Mouse (Mus musculus): ENCODE results near the gene Polr2b. TPM values are rescaled to one million over a fixed set of nuclear protein-coding genes. Genes with fewer than 3 reads are reported as not detected.

Polr2b gene
- polyA plus RNA-seq, 1 experiment from 2014 or later, result 59.8 TPM

DNA sequence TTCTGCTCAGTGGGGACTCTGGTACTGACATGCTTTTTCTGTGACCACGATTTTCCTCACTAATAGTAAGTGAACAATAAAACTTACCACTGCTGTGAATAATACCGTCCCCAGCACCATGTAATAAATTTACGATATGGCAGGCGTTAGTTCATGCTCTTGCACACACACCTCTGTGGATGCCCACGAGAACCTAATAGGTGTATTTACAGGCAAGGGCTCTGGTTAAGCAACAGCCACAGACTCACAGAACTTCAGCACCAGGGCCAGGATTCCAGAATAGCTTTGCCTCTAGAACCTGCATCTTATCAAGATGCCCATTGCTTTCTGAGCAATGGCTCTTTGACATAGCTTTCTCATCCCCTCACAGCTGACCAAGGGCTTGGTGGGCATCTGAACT lies 75.3 kb downstream of the Polr2b start:
- Histone ChIP-seq H3K4me2 (ENCODE audit: low read length) (no peak overlapping the region), H3K36me3 (ENCODE audit: control insufficient read depth, insufficient read depth, low read length) (no peaks in the 10 kb centered on the region), H3K9ac (ENCODE audit: low read length) (no peak overlapping the region), H3K4me3 (ENCODE audit: low read depth, low read length) (no peak overlapping the region), H3K27me3 (replicated peaks; ENCODE audit: control insufficient read depth, insufficient read depth, low read length) (no peaks in the 10 kb centered on the region), H3K27ac (ENCODE audit: low read depth) (no peak overlapping the region), H3K9me3 (ENCODE audit: control insufficient read depth, low read length) (no peaks in the 10 kb centered on the region), H3K4me1 (replicated peaks; ENCODE audit: control insufficient read depth, insufficient read depth, low read length) (peaks cover 4% of the 10 kb centered on the region; the same call in 1 of the 2 replicates)
- no peak for ATAC-seq (replicated peaks; ENCODE audit: low FRiP score, low TSS enrichment, low read depth)
- no peak for DNase-seq (ENCODE audit: low spot score)
- WGBS, result 72% methylated on average over 5 of the region's 5 CpGs

GRCm38 (mm10) chr5:77385900-77386595 lies 76.1 kb downstream of the Polr2b start:
- 57% methylated on average over 6 of the region's 6 CpGs for WGBS
- no peak overlapping the region for H3K27ac ChIP-seq (ENCODE audit: low read depth)
- no peak overlapping the region for H3K9ac ChIP-seq (ENCODE audit: low read length)
- no peak overlapping the region for H3K4me2 ChIP-seq (ENCODE audit: low read length)
- no peaks in the 10 kb centered on the region for H3K27me3 ChIP-seq (replicated peaks; ENCODE audit: control insufficient read depth, insufficient read depth, low read length)
- H3K9me3 ChIP-seq (ENCODE audit: control insufficient read depth, low read length), result no peaks in the 10 kb centered on the region
- no peaks in the 10 kb centered on the region for H3K36me3 ChIP-seq (ENCODE audit: control insufficient read depth, insufficient read depth, low read length)
- DNase-seq (ENCODE audit: low spot score) (no peak), ATAC-seq (replicated peaks; ENCODE audit: low FRiP score, low TSS enrichment, low read depth) (no peak)
- H3K4me1 ChIP-seq (replicated peaks; ENCODE audit: control insufficient read depth, insufficient read depth, low read length), result peaks cover 4% of the 10 kb centered on the region; the same call in 1 of the 2 replicates
- H3K4me3 ChIP-seq (ENCODE audit: low read depth, low read length), result no peak overlapping the region

- no peak overlapping the region for H3K9ac ChIP-seq (ENCODE audit: low read length)
- DNase-seq (ENCODE audit: low spot score) (no peak), ATAC-seq (replicated peaks; ENCODE audit: low FRiP score, low TSS enrichment, low read depth) (no peak)
- no peak overlapping the region for H3K4me3 ChIP-seq (ENCODE audit: low read depth, low read length)
- H3K36me3 ChIP-seq (ENCODE audit: control insufficient read depth, insufficient read depth, low read length), result no peaks in the 10 kb centered on the region
- H3K4me1 ChIP-seq (replicated peaks; ENCODE audit: control insufficient read depth, insufficient read depth, low read length), result peaks cover 4% of the 10 kb centered on the region; the same call in 1 of the 2 replicates
- no peaks in the 10 kb centered on the region for H3K27me3 ChIP-seq (replicated peaks; ENCODE audit: control insufficient read depth, insufficient read depth, low read length)
- WGBS, result 67% methylated on average over 10 of the region's 10 CpGs
- no peak overlapping the region for H3K4me2 ChIP-seq (ENCODE audit: low read length)
- H3K27ac ChIP-seq (ENCODE audit: low read depth), result no peak overlapping the region
- no peaks in the 10 kb centered on the region for H3K9me3 ChIP-seq (ENCODE audit: control insufficient read depth, low read length)
These were observed 76.9 kb downstream of the Polr2b start for GRCm38 (mm10) chr5:77386596-77387413.

GRCm38 (mm10) chr5:77387414-77387704 lies 77.4 kb downstream of the Polr2b start:
- no peaks in the 10 kb centered on the region for H3K36me3 ChIP-seq (ENCODE audit: control insufficient read depth, insufficient read depth, low read length)
- DNase-seq (ENCODE audit: low spot score) (no peak), ATAC-seq (replicated peaks; ENCODE audit: low FRiP score, low TSS enrichment, low read depth) (no peak)
- WGBS, result 72% methylated on average over 8 of the region's 8 CpGs
- no peak overlapping the region for H3K4me2 ChIP-seq (ENCODE audit: low read length)
- H3K27me3 ChIP-seq (replicated peaks; ENCODE audit: control insufficient read depth, insufficient read depth, low read length), result no peaks in the 10 kb centered on the region
- H3K27ac ChIP-seq (ENCODE audit: low read depth), result no peak overlapping the region
- H3K9me3 ChIP-seq (ENCODE audit: control insufficient read depth, low read length), result no peaks in the 10 kb centered on the region
- H3K4me1 ChIP-seq (replicated peaks; ENCODE audit: control insufficient read depth, insufficient read depth, low read length), result peaks cover 4% of the 10 kb centered on the region; the same call in 1 of the 2 replicates
- no peak overlapping the region for H3K9ac ChIP-seq (ENCODE audit: low read length)
- H3K4me3 ChIP-seq (ENCODE audit: low read depth, low read length), result no peak overlapping the region

- H3K36me3 ChIP-seq (ENCODE audit: control insufficient read depth, insufficient read depth, low read length), result no peaks in the 10 kb centered on the region
- no peak overlapping the region for H3K4me3 ChIP-seq (ENCODE audit: low read depth, low read length)
- no peaks in the 10 kb centered on the region for H3K27me3 ChIP-seq (replicated peaks; ENCODE audit: control insufficient read depth, insufficient read depth, low read length)
- no peak overlapping the region for H3K27ac ChIP-seq (ENCODE audit: low read depth)
- no peaks in the 10 kb centered on the region for H3K9me3 ChIP-seq (ENCODE audit: control insufficient read depth, low read length)
- no peak overlapping the region for H3K9ac ChIP-seq (ENCODE audit: low read length)
- ATAC-seq (replicated peaks; ENCODE audit: low FRiP score, low TSS enrichment, low read depth), result no peak
- no peak overlapping the region for H3K4me2 ChIP-seq (ENCODE audit: low read length)
- 85% methylated on average over 6 of the region's 6 CpGs for WGBS
- peaks cover 4% of the 10 kb centered on the region; the same call in 1 of the 2 replicates for H3K4me1 ChIP-seq (replicated peaks; ENCODE audit: control insufficient read depth, insufficient read depth, low read length)
- no peak for DNase-seq (ENCODE audit: low spot score)
These were observed 78.4 kb downstream of the Polr2b start for GRCm38 (mm10) chr5:77388359-77388758.

DNA sequence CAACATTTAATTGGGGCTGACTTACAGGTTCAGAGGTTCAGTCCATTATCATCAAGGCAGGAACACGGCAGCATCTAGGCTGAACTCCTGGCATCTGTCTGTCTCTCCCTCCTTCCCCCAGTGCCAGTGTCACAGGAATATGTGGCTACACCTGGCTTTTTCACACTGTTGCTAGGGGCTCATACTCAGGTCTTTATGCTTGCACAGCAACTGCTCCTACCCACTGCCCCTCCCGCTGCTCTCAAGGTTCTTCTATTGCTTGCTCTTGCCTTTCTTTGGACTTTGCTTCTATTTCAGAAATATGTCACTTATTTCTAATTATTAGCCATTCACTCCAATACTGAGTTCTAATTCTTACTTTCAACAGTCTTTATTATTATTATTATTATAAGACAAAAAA lies 80.3 kb downstream of the Polr2b start:
- no peak for DNase-seq (ENCODE audit: low spot score)
- no peaks in the 10 kb centered on the region for H3K9me3 ChIP-seq (ENCODE audit: control insufficient read depth, low read length)
- 90% methylated on average over 2 of the region's 2 CpGs for WGBS
- no peak overlapping the region for H3K4me3 ChIP-seq (ENCODE audit: low read depth, low read length)
- ATAC-seq (replicated peaks; ENCODE audit: low FRiP score, low TSS enrichment, low read depth), result no peak
- H3K27me3 ChIP-seq (replicated peaks; ENCODE audit: control insufficient read depth, insufficient read depth, low read length), result no peaks in the 10 kb centered on the region
- no peak overlapping the region for H3K27ac ChIP-seq (ENCODE audit: low read depth)
- no peak overlapping the region for H3K9ac ChIP-seq (ENCODE audit: low read length)
- no peaks in the 10 kb centered on the region; the same call in 1 of the 2 replicates for H3K4me1 ChIP-seq (replicated peaks; ENCODE audit: control insufficient read depth, insufficient read depth, low read length)
- H3K4me2 ChIP-seq (ENCODE audit: low read length), result no peak overlapping the region
- H3K36me3 ChIP-seq (ENCODE audit: control insufficient read depth, insufficient read depth, low read length), result no peaks in the 10 kb centered on the region

DNA sequence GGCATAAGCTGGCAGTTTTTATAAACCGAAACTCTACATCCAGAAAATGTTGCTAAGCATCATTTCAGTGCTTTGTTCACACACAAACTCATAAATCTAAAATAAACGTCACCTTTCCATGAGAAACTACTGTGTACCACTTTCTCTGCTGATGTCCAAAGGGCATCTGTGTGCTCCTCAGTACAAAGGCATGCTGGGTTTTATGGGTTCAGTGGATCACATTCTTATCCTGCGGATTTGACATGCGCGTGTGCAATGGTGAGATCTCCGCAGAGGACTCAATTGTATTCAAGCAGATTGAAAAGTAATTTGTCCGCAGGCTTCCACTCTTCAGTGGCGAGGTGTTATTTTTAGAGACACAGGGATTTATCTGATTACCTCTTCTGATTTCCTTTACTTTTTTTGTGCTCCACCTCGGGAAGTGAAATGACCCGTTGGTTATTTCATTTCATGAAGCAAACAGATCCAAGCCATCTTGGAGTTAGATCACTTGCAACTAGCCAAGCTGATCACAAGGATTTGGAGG lies 83.2 kb downstream of the Polr2b start:
- no peaks in the 10 kb centered on the region for H3K9me3 ChIP-seq (ENCODE audit: control insufficient read depth, low read length)
- ATAC-seq (replicated peaks; ENCODE audit: low FRiP score, low TSS enrichment, low read depth), result no peak

DNA sequence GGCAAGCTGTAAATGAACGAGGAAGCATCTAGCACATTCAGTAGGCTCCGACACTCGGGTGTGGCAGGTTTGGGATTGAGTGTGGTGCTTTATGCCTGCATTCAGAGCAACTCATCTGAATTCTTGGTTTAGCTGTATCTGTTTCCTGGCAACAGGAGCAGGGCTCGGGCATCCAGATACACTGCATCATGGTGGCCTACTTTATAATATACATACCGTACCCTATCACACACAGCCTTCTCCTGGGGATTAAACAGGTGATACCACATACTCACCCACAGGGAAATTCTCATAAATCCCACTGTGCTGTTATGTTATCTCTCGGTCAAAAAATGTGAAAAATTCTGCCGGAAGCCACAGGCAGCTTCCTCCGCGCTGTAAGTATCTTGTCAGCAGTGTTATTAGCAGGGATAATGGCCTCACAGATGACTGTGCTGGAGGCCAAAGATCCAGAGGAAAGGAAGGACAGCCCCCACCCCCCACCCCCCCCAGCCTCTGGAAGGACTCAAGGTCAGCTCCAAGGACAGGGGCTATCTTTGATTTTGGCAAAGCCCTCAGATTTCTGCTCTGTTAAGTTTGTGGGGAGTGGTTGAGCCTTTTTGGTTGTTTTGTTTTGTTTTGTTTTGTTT lies 84.2 kb downstream of the Polr2b start:
- H3K9me3 ChIP-seq (ENCODE audit: control insufficient read depth, low read length), result no peaks in the 10 kb centered on the region
- no peak overlapping the region for H3K9ac ChIP-seq (ENCODE audit: low read length)
- DNase-seq (ENCODE audit: low spot score), result no peak
- H3K27me3 ChIP-seq (replicated peaks; ENCODE audit: control insufficient read depth, insufficient read depth, low read length), result no peaks in the 10 kb centered on the region
- no peak overlapping the region for H3K4me2 ChIP-seq (ENCODE audit: low read length)
- H3K4me3 ChIP-seq (ENCODE audit: low read depth, low read length), result no peak overlapping the region
- ATAC-seq (replicated peaks; ENCODE audit: low FRiP score, low TSS enrichment, low read depth), result no peak
- no peaks in the 10 kb centered on the region for H3K36me3 ChIP-seq (ENCODE audit: control insufficient read depth, insufficient read depth, low read length)
- 66% methylated on average over 9 of the region's 9 CpGs for WGBS
- 0 out of 2 replicates have a peak, but pooled peaks cover 2% of the 10 kb centered on the region for H3K4me1 ChIP-seq (replicated peaks; ENCODE audit: control insufficient read depth, insufficient read depth, low read length)
- H3K27ac ChIP-seq (ENCODE audit: low read depth), result no peak overlapping the region

More for the DNA sequence above, 83.2 kb downstream of the Polr2b start:
- no peaks in the 10 kb centered on the region for H3K27me3 ChIP-seq (replicated peaks; ENCODE audit: control insufficient read depth, insufficient read depth, low read length)
- H3K36me3 ChIP-seq (ENCODE audit: control insufficient read depth, insufficient read depth, low read length), result no peaks in the 10 kb centered on the region
- H3K4me1 ChIP-seq (replicated peaks; ENCODE audit: control insufficient read depth, insufficient read depth, low read length), result no peaks in the 10 kb centered on the region
- DNase-seq (ENCODE audit: low spot score), result no peak
- WGBS, result 84% methylated on average over 10 of the region's 10 CpGs
- H3K9ac ChIP-seq (ENCODE audit: low read length), result no peak overlapping the region
- no peak overlapping the region for H3K27ac ChIP-seq (ENCODE audit: low read depth)
- no peak overlapping the region for H3K4me3 ChIP-seq (ENCODE audit: low read depth, low read length)
- no peak overlapping the region for H3K4me2 ChIP-seq (ENCODE audit: low read length)

Data from intestine, embryonic 14.5 days (tissue).